Mouse (Mus musculus) lung, postnatal 0 days (tissue): ENCODE measurements around the gene Nsf. TPM values are rescaled to one million over a fixed set of nuclear protein-coding genes. Genes with fewer than 3 reads are reported as not detected.

ENCODE experiments used
- ATAC-seq: fragments of 200-750 bp; cut with Nextera tagmentation; 2 replicates; pipeline ENCODE4 v1.8.0; 2017; ENCODE audit warnings: moderate library complexity
- DNase-seq: peaks from one replicate; pipeline ENCODE4 v3.0.0-alpha.2; 2016; ENCODE audit warnings: low spot score
- H3K27ac ChIP-seq: fragments of 300-500 bp; sonication (generic); 2 replicates; pipeline ENCODE4 v1.5.1; 2014; ENCODE audit warnings: antibody characterized with exemption, mild to moderate bottlenecking, low read length, mixed read lengths
- H3K27me3 ChIP-seq: fragments of 300-500 bp; sonication (generic); replicated peaks from 2 replicates; pipeline ENCODE4 v1.6.1; 2014; ENCODE audit warnings: low read length, mixed read lengths; ENCODE audit not compliant: insufficient read depth
- H3K36me3 ChIP-seq: fragments of 300-500 bp; sonication (generic); 2 replicates; pipeline ENCODE4 v1.6.1; 2014; ENCODE audit warnings: low read length, mixed read lengths; ENCODE audit not compliant: insufficient read depth
- H3K4me1 ChIP-seq: fragments of 300-500 bp; sonication (generic); 2 replicates; pipeline ENCODE4 v1.6.1; 2014; ENCODE audit warnings: antibody characterized with exemption, low read depth, low read length, mixed read lengths; ENCODE audit not compliant: insufficient read depth
- H3K4me2 ChIP-seq: fragments of 300-500 bp; sonication (generic); replicated peaks from 2 replicates; pipeline ENCODE4 v1.6.1; 2014; ENCODE audit warnings: low read depth, mild to moderate bottlenecking, low read length, moderate library complexity, mixed read lengths
- H3K4me3 ChIP-seq: fragments of 300-500 bp; sonication (generic); 2 replicates; pipeline ENCODE4 v1.5.1; 2014; ENCODE audit warnings: low read depth, low read length
- H3K9ac ChIP-seq: fragments of 300-500 bp; sonication (generic); replicated peaks from 2 replicates; pipeline ENCODE4 v1.6.1; 2014; ENCODE audit warnings: low read depth, mild to moderate bottlenecking
- H3K9me3 ChIP-seq: fragments of 300-500 bp; sonication (generic); 2 replicates; pipeline ENCODE4 v1.6.1; 2016; ENCODE audit warnings: low read length, mixed read lengths
- CTCF ChIP-seq: IDR thresholded peaks from 2 replicates; pipeline ENCODE4 v1.5.1; 2016; ENCODE audit warnings: antibody characterized with exemption, mild to moderate bottlenecking
- EP300 ChIP-seq: IDR thresholded peaks from 2 replicates; pipeline ENCODE4 v1.6.1; 2016; ENCODE audit warnings: antibody characterized with exemption, mild to moderate bottlenecking, control low read depth
- WGBS: fragments of 180-500 bp; shearing (Covaris S2); extraction: QIAGEN DNeasy Blood & Tissue Kit; methylation state at CpG from one replicate; pipeline ENCODE4 v1.1.7; 2014; 5-methylcytosine and 5-hydroxymethylcytosine counted together
- polyA plus RNA-seq: library from polyadenylated mRNA; unstranded; fragments of >200 nt; fragmentation: Nextera tagmentation; extraction: Ambion mirVana; gene quantifications from 2 replicates; pipeline ENCODE4 v1.2.1, GENCODE M21; 2015

Nsf gene
- polyA plus RNA-seq, 1 experiment from 2014 or later: 47.3 TPM

DNA sequence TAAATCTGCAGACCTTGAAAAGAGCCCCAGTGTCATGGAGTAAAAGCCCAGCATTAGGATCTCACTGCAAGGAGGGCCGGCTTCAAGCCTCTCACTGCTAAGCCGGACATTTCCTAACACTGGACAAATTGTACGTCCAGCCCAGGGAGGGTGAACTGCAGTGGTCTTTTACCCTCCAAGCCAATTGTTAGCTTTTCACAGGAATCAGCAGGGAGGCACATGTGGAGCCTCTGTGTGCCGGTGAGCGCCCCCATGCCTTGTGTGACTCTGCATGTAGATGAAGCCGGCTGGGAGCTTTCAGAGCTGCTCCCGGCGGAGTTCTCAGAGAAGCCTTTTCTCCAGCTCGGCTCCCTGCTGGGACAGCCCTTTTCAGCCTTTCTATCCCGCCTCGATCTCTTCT lies 113.0 kb downstream of the Nsf start:
- Histone ChIP-seq H3K27me3 (no peaks in the 10 kb centered on the region), H3K4me2 (no peak overlapping the region), H3K36me3 (no peaks in the 10 kb centered on the region), H3K9me3 (no peaks in the 10 kb centered on the region), H3K27ac (no peak overlapping the region), H3K4me1 (no peaks in the 10 kb centered on the region), H3K9ac (no peak overlapping the region), H3K4me3 (no peak overlapping the region)
- no peak for TF ChIP-seq CTCF
- no peak for TF ChIP-seq EP300
- no peak for DNase-seq
- no peak for ATAC-seq
- WGBS: 45% methylated on average over 11 of the region's 11 CpGs

DNA sequence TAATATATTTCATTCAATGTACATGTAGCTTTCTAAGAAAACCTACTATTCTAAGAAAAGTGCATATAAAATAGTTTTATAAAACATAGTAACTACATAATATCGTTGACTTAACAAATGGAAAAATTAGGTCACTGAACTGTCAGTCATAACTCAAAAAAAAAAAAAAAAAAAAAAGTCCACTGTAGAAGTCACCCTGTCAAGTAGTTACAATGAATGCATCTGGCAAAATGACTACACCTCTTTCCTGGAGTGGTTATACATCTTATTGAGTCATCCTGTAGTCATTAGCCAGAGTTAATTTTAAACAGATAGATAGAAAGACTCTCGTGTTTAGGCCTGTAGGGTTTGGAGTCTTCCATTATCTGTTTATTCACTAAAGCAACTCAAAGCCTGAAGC lies 114.9 kb downstream of the Nsf start:
- whole genome bisulfite sequencing: 66% methylated on average over 2 of the region's 2 CpGs
- H3K27ac ChIP-seq: no peak overlapping the region
- ATAC-seq: no peak
- no peak overlapping the region for H3K4me3 ChIP-seq
- H3K36me3 ChIP-seq: no peaks in the 10 kb centered on the region
- TF ChIP-seq EP300: no peak
- no peak for TF ChIP-seq CTCF
- no peaks in the 10 kb centered on the region for H3K4me1 ChIP-seq
- no peaks in the 10 kb centered on the region for H3K9me3 ChIP-seq
- no peak overlapping the region for H3K9ac ChIP-seq
- no peak for DNase-seq
- H3K4me2 ChIP-seq: no peak overlapping the region
- no peaks in the 10 kb centered on the region for H3K27me3 ChIP-seq

DNA sequence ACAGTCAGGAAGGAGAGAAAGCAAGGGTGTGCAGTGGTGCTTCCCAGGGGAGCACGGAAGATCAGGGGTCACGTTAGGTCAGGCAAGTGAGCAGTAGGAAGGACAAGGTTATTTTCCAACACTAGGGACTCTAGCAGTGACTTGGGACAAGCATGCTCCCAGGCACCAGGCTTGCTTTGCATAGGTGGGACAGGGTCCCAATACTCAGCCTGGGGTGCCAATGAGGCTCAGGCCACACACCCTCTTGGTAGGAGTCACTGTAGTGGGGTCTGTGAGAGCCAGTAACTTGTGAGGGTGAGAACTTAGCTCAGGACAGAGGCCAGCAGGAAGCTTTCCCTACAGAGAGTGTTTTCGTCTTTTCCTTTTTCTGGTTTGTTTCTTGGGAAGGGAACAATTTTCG lies 121.5 kb downstream of the Nsf start:
- TF ChIP-seq EP300 (no peak), CTCF (no peak)
- no peaks in the 10 kb centered on the region for H3K9me3 ChIP-seq

DNA sequence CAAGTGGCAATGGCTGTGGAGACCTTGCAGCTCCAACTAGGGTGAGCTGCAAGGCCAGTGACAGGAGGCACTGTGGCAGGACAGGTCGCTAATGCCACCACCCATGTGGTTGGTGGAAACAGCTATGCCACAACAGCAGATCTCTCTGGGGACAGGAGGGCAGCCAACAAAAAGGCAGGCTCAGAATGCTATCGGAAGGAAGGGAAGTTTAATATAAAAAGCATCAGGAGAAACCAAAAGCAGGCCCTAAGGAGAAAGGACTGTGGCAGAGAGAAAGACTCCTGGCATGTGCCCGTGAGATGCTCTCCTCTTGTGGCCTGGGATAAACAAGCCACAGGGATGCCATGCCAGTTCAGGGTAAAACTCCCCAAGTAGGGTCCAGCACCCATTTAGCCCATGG lies 122.1 kb downstream of the Nsf start:
- no peak for DNase-seq
- no peaks in the 10 kb centered on the region for H3K36me3 ChIP-seq
- 93% methylated on average over 3 of the region's 3 CpGs for WGBS
- no peak overlapping the region for H3K27ac ChIP-seq
- TF ChIP-seq CTCF: no peak
- TF ChIP-seq EP300: no peak
- H3K4me3 ChIP-seq: no peak overlapping the region
- H3K4me2 ChIP-seq: no peak overlapping the region
- no peaks in the 10 kb centered on the region for H3K4me1 ChIP-seq
- ATAC-seq: no peak
- H3K27me3 ChIP-seq: no peaks in the 10 kb centered on the region
- H3K9ac ChIP-seq: no peak overlapping the region
- H3K9me3 ChIP-seq: no peaks in the 10 kb centered on the region

More for the DNA sequence above, 121.5 kb downstream of the Nsf start:
- Histone ChIP-seq H3K4me3 (no peak overlapping the region), H3K9ac (no peak overlapping the region), H3K27me3 (no peaks in the 10 kb centered on the region), H3K4me1 (no peaks in the 10 kb centered on the region), H3K27ac (no peak overlapping the region), H3K4me2 (no peak overlapping the region), H3K36me3 (no peaks in the 10 kb centered on the region)
- WGBS: 86% methylated on average over 4 of the region's 4 CpGs
- DNase-seq (no peak), ATAC-seq (no peak)

- no peak for TF ChIP-seq CTCF
- TF ChIP-seq EP300: no peak
- Histone ChIP-seq H3K9me3 (no peaks in the 10 kb centered on the region), H3K4me2 (no peak overlapping the region), H3K27me3 (no peaks in the 10 kb centered on the region), H3K27ac (no peak overlapping the region), H3K9ac (no peak overlapping the region), H3K4me3 (no peak overlapping the region), H3K36me3 (peaks cover 9% of the 10 kb centered on the region; the same call in 1 of the 2 replicates), H3K4me1 (no peaks in the 10 kb centered on the region)
- no peak for DNase-seq
- WGBS: 91% methylated on average over 9 of the region's 9 CpGs
- ATAC-seq: no peak
Observed at GRCm38 (mm10) chr11:103830476-103830875, 123.4 kb downstream of the Nsf start.

DNA sequence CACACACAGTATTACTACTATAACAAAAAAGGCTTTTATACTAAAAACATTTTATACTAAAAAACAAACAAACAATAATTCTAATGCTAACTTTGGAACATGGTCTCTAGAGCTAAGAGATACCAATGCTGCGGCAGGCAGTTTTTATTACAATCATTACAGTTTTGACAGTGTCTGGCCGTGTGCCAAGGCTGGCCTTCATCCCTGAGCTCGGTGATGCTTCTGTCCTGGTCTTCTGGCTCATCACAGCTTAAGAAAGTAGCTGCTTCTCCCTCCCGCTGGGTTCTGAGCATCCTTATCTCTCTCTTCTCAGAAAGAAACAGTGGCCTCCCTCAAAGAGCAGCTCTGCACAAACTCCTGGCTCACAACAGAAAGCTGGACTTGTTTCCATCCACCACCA lies 123.9 kb downstream of the Nsf start:
- 56% methylated on average over 4 of the region's 4 CpGs for WGBS
- ATAC-seq (no peak), DNase-seq (no peak)
- no peak overlapping the region for H3K4me3 ChIP-seq
- no peak overlapping the region for H3K4me2 ChIP-seq
- peaks cover 14% of the 10 kb centered on the region; the same call in 1 of the 2 replicates for H3K36me3 ChIP-seq
- H3K9me3 ChIP-seq: no peaks in the 10 kb centered on the region
- no peak overlapping the region for H3K9ac ChIP-seq
- no peak overlapping the region for H3K27ac ChIP-seq
- no peaks in the 10 kb centered on the region for H3K27me3 ChIP-seq
- no peaks in the 10 kb centered on the region for H3K4me1 ChIP-seq
- TF ChIP-seq EP300 (no peak), CTCF (no peak)

DNA sequence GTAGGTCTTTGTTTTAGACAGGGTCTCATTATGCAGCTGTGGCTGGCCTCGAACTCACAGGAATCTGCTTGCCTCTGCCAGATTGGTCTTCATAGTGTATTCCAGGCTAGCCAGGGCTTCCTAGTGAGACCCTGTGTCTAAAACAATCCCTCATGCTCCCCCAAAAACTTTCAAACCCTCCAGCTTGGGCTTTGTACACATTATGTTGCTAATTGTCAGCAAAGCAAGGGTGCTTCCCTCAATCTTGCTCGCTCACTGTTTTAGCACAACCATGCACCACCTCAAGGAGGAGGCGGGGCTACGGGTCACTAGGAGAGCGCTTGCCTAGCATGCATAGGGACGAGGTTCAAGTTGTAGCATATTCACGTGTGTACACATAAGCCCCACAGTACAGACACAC lies 125.0 kb downstream of the Nsf start:
- H3K9ac ChIP-seq: no peak overlapping the region
- no peak overlapping the region for H3K4me2 ChIP-seq
- TF ChIP-seq CTCF: no peak
- no peak for TF ChIP-seq EP300
- no peak for DNase-seq
- H3K4me3 ChIP-seq: no peak overlapping the region
- 71% methylated on average over 7 of the region's 7 CpGs for WGBS
- H3K9me3 ChIP-seq: no peaks in the 10 kb centered on the region
- ATAC-seq: no peak
- no peaks in the 10 kb centered on the region for H3K4me1 ChIP-seq
- no peaks in the 10 kb centered on the region for H3K27me3 ChIP-seq
- H3K36me3 ChIP-seq: peaks cover 24% of the 10 kb centered on the region; the same call in 1 of the 2 replicates
- no peak overlapping the region for H3K27ac ChIP-seq
